Mouse (Mus musculus) liver, embryonic 15.5 days (tissue): ENCODE results near the gene Chst11. TPM values are rescaled to one million over a fixed set of nuclear protein-coding genes. Genes with fewer than 3 reads are reported as not detected.

ENCODE experiments used
- ATAC-seq: fragments of 200-750 bp; cut with Nextera tagmentation; 2 replicates; pipeline ENCODE4 v1.8.0; 2017; ENCODE audit warnings: moderate number of reproducible peaks, mild to moderate bottlenecking, moderate library complexity; ENCODE audit not compliant: insufficient read depth
- H3K27ac ChIP-seq: fragments of 300-500 bp; sonication (generic); replicated peaks from 2 replicates; pipeline ENCODE4 v1.5.1; 2015; ENCODE audit warnings: mild to moderate bottlenecking, inconsistent platforms
- H3K27me3 ChIP-seq: fragments of 300-500 bp; sonication (generic); 2 replicates; pipeline ENCODE4 v1.6.1; 2015; ENCODE audit warnings: mild to moderate bottlenecking, inconsistent platforms
- H3K36me3 ChIP-seq: fragments of 300-500 bp; sonication (generic); replicated peaks from 2 replicates; pipeline ENCODE4 v1.6.1; 2015; ENCODE audit warnings: moderate library complexity, mild to moderate bottlenecking, inconsistent platforms
- H3K4me1 ChIP-seq: fragments of 300-500 bp; sonication (generic); replicated peaks from 2 replicates; pipeline ENCODE4 v1.6.1; 2015; ENCODE audit warnings: inconsistent platforms
- H3K4me2 ChIP-seq: fragments of 300-500 bp; sonication (generic); 2 replicates; pipeline ENCODE4 v1.6.1; 2015; ENCODE audit warnings: moderate library complexity, mild to moderate bottlenecking, inconsistent platforms
- H3K4me3 ChIP-seq: fragments of 300-500 bp; sonication (generic); replicated peaks from 2 replicates; pipeline ENCODE4 v1.5.1; 2015; ENCODE audit warnings: mild to moderate bottlenecking, inconsistent platforms
- H3K9ac ChIP-seq: fragments of 300-500 bp; sonication (generic); 2 replicates; pipeline ENCODE4 v1.6.1; 2015; ENCODE audit warnings: moderate library complexity, mild to moderate bottlenecking, inconsistent platforms
- H3K9me3 ChIP-seq: fragments of 300-500 bp; sonication (generic); replicated peaks from 2 replicates; pipeline ENCODE4 v1.6.1; 2016; ENCODE audit warnings: inconsistent platforms
- WGBS: fragments of 180-500 bp; shearing (Covaris S2); methylation state at CpG from one replicate; pipeline ENCODE4 v1.1.7; 2015; ENCODE audit warnings: mixed read lengths; ENCODE audit not compliant: insufficient replicate concordance; 5-methylcytosine and 5-hydroxymethylcytosine counted together
- polyA plus RNA-seq: library from polyadenylated mRNA; unstranded; fragments of >200 nt; fragmentation: Nextera tagmentation; extraction: Ambion mirVana; gene quantifications from 2 replicates; pipeline ENCODE4 v1.2.1, GENCODE M21; 2015

Gene Chst11
- polyA plus RNA-seq, 1 experiment from 2014 or later = 1.2 TPM

GRCm38 (mm10) chr10:83056866-83057265 lies 71.6 kb downstream of the Chst11 start:
- Histone ChIP-seq H3K4me3 (no peak overlapping the region), H3K9me3 (no peaks in the 10 kb centered on the region), H3K4me1 (peaks cover 16% of the 10 kb centered on the region), H3K27ac (no peak overlapping the region), H3K9ac (no peak overlapping the region), H3K36me3 (peaks cover 4% of the 10 kb centered on the region; the same call in 1 of the 2 replicates), H3K4me2 (no peak overlapping the region), H3K27me3 (no peaks in the 10 kb centered on the region)
- ATAC-seq = no peak
- WGBS = 44% methylated on average over 4 of the region's 4 CpGs

DNA sequence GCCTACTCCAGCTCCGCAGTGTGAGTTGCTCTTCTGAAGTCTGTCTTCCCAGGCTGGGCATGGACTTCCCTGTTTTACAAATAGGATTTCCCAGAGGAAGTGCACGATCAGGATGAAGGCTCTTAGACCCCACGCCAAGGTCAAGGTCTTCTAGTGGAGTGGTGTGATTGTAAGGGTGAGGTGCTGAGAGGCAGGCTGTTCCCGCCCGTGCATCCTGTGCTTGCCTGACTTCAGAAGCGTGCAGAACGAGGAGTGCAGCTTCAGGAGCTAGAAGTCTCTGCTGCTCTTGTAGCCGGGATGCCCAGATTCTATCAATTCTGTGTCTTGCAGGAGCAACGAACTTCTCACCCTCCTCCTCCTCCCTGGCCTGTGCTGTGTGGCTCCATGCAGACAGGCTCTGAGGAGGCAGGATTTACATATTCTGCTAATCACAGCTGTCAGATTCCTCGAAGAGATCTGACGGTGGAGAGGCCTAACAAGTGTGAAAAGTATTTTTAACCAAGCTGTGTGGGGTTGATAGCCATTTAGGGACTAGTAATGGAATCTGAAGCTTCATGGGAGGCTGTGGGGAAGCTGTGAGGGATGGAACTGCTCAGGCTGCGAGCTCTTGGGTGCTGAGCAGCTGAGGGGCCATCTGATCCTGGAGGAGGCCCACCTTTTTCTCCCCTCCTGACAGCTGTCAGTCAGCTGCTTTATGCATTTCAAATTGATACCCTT lies 74.9 kb downstream of the Chst11 start:
- ATAC-seq = no peak
- no peak overlapping the region for H3K27ac ChIP-seq
- H3K27me3 ChIP-seq = no peaks in the 10 kb centered on the region
- H3K9ac ChIP-seq = no peak overlapping the region
- no peak overlapping the region for H3K4me3 ChIP-seq
- WGBS = 43% methylated on average over 12 of the region's 12 CpGs
- no peaks in the 10 kb centered on the region for H3K9me3 ChIP-seq
- peaks cover 4% of the 10 kb centered on the region; the same call in 1 of the 2 replicates for H3K36me3 ChIP-seq
- H3K4me1 ChIP-seq = peaks cover 16% of the 10 kb centered on the region
- no peak overlapping the region for H3K4me2 ChIP-seq

DNA sequence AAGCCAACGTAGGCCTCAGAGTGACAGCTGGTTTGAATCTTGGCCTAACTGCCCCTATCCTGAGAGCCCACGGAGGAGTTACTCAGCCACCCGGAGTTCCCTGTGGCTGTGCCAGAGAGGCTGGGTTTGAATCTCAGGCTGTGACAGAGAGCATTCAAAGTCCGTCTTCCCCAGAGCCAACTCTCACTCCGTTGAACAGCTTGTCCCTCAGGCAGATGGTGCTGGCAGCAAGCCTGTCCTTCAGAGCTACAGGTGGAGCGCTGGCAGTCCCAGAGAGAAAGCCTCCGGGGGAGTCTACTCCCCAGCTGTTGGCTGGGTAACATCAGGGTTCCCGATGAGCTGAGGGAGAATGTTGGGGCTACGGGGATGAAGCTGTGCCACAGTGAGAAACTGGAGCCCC lies 77.0 kb downstream of the Chst11 start:
- H3K27me3 ChIP-seq = no peaks in the 10 kb centered on the region
- WGBS = 78% methylated on average over 9 of the region's 9 CpGs
- peaks cover 21% of the 10 kb centered on the region for H3K4me1 ChIP-seq
- no peak overlapping the region for H3K4me3 ChIP-seq
- H3K36me3 ChIP-seq = peaks cover 4% of the 10 kb centered on the region; the same call in 1 of the 2 replicates
- no peak overlapping the region for H3K9ac ChIP-seq
- H3K4me2 ChIP-seq = no peak overlapping the region
- no peak for ATAC-seq
- H3K27ac ChIP-seq = no peak overlapping the region
- no peaks in the 10 kb centered on the region for H3K9me3 ChIP-seq

GRCm38 (mm10) chr10:83064796-83065195 lies 79.5 kb downstream of the Chst11 start:
- WGBS = 84% methylated on average over 5 of the region's 5 CpGs
- Histone ChIP-seq H3K27me3 (no peaks in the 10 kb centered on the region), H3K27ac (no peak overlapping the region), H3K4me3 (no peak overlapping the region), H3K4me2 (no peak overlapping the region), H3K9me3 (no peaks in the 10 kb centered on the region), H3K4me1 (peaks cover 31% of the 10 kb centered on the region), H3K36me3 (peaks cover 4% of the 10 kb centered on the region; the same call in 1 of the 2 replicates), H3K9ac (no peak overlapping the region)
- no peak for ATAC-seq

DNA sequence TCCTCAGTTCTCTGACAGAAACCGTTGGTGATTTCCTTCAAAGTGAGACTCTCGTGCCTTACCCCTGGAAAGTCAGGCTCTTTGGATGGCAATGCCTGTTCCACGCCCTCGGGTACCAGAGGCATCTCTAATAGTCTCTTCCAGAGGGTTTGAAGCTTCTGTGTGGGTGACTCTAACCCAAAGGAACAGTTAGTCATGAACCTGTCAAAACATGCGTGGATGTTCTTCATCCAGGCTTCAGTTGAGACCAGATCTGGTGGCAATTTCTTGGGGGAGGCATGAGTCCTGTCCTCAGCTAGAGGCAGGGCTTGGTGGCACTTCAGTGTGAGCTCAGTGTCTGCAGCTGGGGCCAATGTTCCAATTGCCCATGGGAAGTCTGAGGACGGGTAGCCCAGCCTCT lies 80.9 kb downstream of the Chst11 start:
- Histone ChIP-seq H3K9me3 (no peaks in the 10 kb centered on the region), H3K27me3 (no peaks in the 10 kb centered on the region), H3K4me3 (no peak overlapping the region), H3K27ac (no peak overlapping the region), H3K36me3 (peaks cover 3% of the 10 kb centered on the region; the same call in 1 of the 2 replicates), H3K4me2 (no peak overlapping the region), H3K4me1 (peaks cover 21% of the 10 kb centered on the region), H3K9ac (no peak overlapping the region)
- 68% methylated on average over 6 of the region's 6 CpGs for WGBS
- ATAC-seq = no peak

DNA sequence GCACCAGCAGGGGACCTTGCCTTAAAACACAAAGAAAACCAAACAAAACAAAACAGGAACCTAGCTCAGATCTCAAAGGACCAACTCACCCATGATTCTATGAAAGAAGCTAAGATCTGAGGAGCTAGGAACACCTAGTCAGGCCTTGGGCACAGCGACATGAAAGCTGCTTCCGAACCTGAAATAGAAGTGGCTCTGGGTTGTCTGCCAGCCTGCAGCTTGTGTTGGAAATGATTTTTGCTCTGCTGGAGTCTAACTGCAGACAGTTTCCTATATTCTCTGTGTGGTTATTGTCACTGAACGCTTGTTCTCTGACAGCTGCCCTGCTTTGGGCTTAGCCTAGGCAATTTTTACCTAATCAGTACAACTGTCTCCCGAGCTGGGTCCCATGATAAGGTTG lies 82.0 kb downstream of the Chst11 start:
- no peak overlapping the region for H3K9ac ChIP-seq
- no peak overlapping the region for H3K4me3 ChIP-seq
- H3K4me2 ChIP-seq = no peak overlapping the region
- H3K27ac ChIP-seq = no peak overlapping the region
- no peaks in the 10 kb centered on the region for H3K9me3 ChIP-seq
- H3K36me3 ChIP-seq = no peaks in the 10 kb centered on the region
- no peaks in the 10 kb centered on the region for H3K27me3 ChIP-seq
- ATAC-seq = no peak
- 36% methylated on average over 4 of the region's 4 CpGs for WGBS
- peaks cover 27% of the 10 kb centered on the region for H3K4me1 ChIP-seq

GRCm38 (mm10) chr10:83068466-83068865 lies 83.2 kb downstream of the Chst11 start:
- H3K4me2 ChIP-seq = no peak overlapping the region
- peaks cover 39% of the 10 kb centered on the region for H3K4me1 ChIP-seq
- H3K9ac ChIP-seq = no peak overlapping the region
- H3K27ac ChIP-seq = no peak overlapping the region
- ATAC-seq = no peak
- no peak overlapping the region for H3K4me3 ChIP-seq
- no peaks in the 10 kb centered on the region for H3K27me3 ChIP-seq
- 85% methylated on average over 8 of the region's 8 CpGs for WGBS
- H3K36me3 ChIP-seq = no peaks in the 10 kb centered on the region
- no peaks in the 10 kb centered on the region for H3K9me3 ChIP-seq

DNA sequence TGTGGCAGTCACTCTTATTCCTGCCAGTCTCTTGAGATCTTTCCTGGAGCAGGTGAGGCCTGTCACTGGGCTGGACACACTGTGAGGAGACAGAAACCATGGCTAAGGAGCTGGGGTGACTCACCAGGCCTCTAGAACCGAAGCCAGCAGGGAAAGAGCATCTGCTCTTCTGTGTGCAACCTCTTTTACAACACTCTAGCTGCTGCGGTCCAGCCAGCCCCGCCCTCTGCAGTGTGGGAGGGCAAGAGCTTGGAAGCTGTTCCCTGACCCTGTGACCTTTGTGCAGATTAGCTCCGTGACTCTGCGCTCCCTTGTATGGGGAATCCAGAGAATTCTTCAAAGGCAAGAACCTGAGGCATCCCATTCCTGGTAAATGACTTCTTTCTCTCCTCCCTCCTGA lies 84.5 kb downstream of the Chst11 start:
- H3K36me3 ChIP-seq = no peaks in the 10 kb centered on the region
- 55% methylated on average over 5 of the region's 5 CpGs for whole genome bisulfite sequencing
- H3K9ac ChIP-seq = no peak overlapping the region
- no peak overlapping the region for H3K4me3 ChIP-seq
- peaks cover 44% of the 10 kb centered on the region for H3K4me1 ChIP-seq
- ATAC-seq = no peak
- no peak overlapping the region for H3K27ac ChIP-seq
- H3K27me3 ChIP-seq = no peaks in the 10 kb centered on the region
- H3K9me3 ChIP-seq = no peaks in the 10 kb centered on the region
- H3K4me2 ChIP-seq = no peak overlapping the region

GRCm38 (mm10) chr10:83071785-83072580 lies 86.7 kb downstream of the Chst11 start:
- Histone ChIP-seq H3K4me1 (peaks cover 38% of the 10 kb centered on the region), H3K4me3 (no peak overlapping the region), H3K27ac (no peak overlapping the region), H3K27me3 (no peaks in the 10 kb centered on the region), H3K9ac (no peak overlapping the region), H3K36me3 (no peaks in the 10 kb centered on the region), H3K9me3 (no peaks in the 10 kb centered on the region), H3K4me2 (no peak overlapping the region)
- ATAC-seq = 0 out of 2 replicates have a peak, but pooled peaks have one; percentile 35
- WGBS = 66% methylated on average over 19 of the region's 19 CpGs

DNA sequence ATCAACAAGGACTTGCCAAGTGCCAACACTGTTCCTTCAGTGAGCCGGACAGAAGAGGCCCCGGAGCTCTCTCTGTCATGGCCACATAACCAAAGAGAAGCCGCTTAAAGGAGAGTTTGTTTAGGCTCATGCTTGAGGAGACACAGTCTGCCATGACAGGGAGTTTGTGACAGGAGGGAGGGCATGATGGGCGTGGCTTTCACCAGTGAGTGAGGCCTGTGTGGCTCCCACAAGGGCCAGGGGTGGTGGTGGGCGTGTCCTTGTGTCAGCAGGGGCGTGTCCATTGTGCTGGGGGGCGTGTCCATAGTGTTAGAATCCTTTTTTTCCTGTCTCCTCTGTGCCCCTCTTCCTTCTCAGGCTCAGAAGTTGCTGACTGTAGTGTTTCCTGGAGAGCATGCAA lies 87.8 kb downstream of the Chst11 start:
- no peaks in the 10 kb centered on the region for H3K36me3 ChIP-seq
- 50% methylated on average over 7 of the region's 7 CpGs for WGBS
- peak; percentile 58; the same call in 1 of the 2 replicates for ATAC-seq
- H3K27ac ChIP-seq = no peak overlapping the region
- peaks cover 38% of the 10 kb centered on the region for H3K4me1 ChIP-seq
- H3K9ac ChIP-seq = no peak overlapping the region
- no peak overlapping the region for H3K4me2 ChIP-seq
- H3K9me3 ChIP-seq = no peaks in the 10 kb centered on the region
- H3K27me3 ChIP-seq = no peaks in the 10 kb centered on the region
- no peak overlapping the region for H3K4me3 ChIP-seq

GRCm38 (mm10) chr10:83076816-83077215 lies 91.5 kb downstream of the Chst11 start:
- Histone ChIP-seq H3K9me3 (no peaks in the 10 kb centered on the region), H3K36me3 (no peaks in the 10 kb centered on the region), H3K27ac (no peak overlapping the region), H3K4me1 (peaks cover 61% of the 10 kb centered on the region), H3K27me3 (no peaks in the 10 kb centered on the region), H3K9ac (no peak overlapping the region), H3K4me2 (no peak overlapping the region), H3K4me3 (no peak overlapping the region)
- 72% methylated on average over 7 of the region's 7 CpGs for WGBS
- no peak for ATAC-seq
